Mouse (Mus musculus) ovary, postnatal 36 days (tissue): ENCODE results near the gene Sec61a1.

Experiments used
- DNase-seq: peaks from one replicate; pipeline ENCODE4 v3.0.0; 2022; ENCODE audit warnings: low spot score, mixed read lengths

The Sec61a1 gene

DNA sequence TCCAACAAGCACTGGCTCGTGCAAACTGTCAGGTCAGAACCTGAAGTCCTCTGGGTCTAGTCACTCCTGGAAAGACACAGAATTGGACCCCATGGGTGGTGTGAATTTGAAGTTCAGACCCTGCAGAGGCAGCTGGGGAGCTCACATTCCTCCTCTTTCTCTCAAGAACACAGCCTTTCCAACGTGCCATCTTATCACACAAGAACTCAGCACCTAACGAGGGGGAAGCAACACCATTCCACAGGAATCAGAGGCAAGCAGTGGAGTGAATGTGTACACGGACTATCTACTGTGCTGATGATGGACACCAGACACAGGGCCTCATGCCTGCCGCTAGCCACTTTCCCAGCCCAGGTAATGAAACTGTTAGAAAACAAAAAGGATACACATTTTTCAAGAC, 2.0 kb downstream of the Sec61a1 start:
- no peak for DNase-seq

DNA sequence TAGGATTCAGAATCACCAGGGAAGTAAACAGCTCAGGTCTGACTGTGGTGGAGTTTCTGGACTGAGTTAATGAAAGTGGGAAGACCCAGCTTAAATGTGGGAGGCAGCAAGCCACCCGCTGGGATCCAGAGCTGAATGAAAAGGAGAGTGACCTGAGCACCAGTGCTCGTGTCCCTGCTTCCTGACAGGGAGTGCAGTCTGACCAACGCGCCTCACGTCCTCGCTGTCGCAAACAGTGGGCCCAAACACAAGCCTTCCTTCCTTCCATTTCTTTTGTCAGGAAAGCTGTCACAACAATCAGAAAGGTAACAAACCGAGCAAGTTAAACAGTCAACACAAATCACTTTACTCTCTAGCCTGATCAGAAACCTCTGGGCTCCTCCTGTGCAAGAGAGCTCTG, 2.7 kb downstream of the Sec61a1 start:
- no peak for DNase-seq

DNA sequence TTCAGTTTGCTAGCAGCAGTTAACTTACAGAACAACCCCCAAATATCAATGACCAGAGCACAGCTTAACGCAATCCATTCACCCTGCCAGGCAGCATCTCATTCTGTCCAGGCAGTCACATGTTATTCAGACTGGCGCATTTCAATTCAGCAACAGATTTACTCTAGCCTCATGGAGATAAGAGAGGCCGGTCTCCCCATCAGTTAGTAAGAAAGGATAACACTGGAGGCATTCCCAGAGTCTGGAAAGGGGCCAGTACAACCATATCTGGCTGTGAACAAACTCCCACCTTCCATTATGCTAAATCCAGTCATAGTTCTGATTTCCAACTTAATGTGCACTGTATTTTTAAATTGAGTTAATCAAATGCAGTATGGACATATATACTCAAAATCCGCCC, 4.2 kb downstream of the Sec61a1 start:
- no peak for DNase-seq

GRCm38 (mm10) chr6:88513984-88514383, 4.7 kb downstream of the Sec61a1 start:
- no peak for DNase-seq

- DNase-seq: no peak
These were observed 15.7 kb downstream of the Sec61a1 start for GRCm38 (mm10) chr6:88503044-88503443.

- DNase-seq: no peak
These were observed 16.4 kb downstream of the Sec61a1 start for GRCm38 (mm10) chr6:88502030-88502970.

DNA sequence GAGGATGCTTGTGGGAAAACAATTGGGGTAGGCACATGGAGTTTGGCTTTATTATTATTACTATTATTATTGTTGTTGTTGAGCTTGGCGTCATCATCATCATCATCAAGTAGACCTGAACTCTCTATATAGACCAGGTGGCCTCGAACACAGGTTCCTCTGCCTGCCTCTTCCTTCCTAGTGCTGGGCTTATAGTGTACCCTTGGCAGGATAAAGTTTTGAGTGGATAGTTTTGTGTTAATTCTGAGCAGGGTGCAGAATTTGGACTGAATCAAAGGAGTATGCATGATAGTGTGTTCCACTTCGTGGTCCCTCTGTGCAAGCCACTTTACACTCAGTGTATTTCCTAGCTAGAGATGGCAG, 18.3 kb downstream of the Sec61a1 start:
- no peak for DNase-seq

DNA sequence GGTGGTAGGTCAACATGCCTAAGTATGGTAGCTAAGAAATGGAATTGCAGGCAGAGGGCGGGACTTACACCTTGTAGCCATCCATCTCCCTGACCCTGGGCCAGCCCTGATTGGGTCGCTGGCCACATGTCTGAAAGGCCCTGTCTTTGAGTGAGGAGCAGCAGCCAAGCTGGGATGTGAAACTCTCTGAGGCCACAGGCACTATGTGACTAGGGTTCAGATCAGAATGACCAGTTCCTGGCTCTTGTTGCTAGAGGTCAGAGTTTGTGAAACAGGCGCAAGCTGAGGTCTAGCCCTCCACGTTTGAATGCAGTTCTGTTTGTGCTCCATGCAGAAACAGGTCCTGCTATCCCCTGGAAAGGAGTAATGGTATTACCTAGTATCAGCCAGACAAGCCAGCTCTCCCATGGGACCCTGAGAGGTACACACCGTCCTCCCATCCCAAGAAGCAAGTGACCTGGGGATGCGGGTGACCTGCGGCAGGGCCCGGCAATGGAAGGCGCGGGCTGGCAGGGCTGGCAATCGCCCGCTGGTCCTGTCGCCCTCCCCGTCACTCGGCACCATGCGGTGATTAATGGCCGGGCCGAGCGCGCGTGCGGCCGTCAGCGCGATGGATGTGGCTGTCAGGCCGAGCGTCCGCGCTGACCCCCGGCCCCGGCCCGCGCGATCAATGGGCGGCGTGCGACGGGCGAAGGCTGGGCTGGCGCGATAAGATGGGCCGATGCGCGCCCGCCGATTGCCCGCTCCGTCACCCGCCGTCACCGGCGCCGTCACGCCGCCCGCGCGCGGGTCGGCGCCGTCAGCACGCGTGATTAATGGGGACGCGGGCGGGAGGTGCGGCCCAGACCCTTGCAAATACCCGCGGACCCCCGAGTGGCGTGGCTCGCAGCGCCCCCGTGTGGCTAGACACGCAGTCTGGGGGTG, 19.0 kb downstream of the Sec61a1 start:
- DNase-seq: peak; percentile 55

- DNase-seq: no peak
These were observed 25.0 kb downstream of the Sec61a1 start for GRCm38 (mm10) chr6:88493712-88494111.

DNA sequence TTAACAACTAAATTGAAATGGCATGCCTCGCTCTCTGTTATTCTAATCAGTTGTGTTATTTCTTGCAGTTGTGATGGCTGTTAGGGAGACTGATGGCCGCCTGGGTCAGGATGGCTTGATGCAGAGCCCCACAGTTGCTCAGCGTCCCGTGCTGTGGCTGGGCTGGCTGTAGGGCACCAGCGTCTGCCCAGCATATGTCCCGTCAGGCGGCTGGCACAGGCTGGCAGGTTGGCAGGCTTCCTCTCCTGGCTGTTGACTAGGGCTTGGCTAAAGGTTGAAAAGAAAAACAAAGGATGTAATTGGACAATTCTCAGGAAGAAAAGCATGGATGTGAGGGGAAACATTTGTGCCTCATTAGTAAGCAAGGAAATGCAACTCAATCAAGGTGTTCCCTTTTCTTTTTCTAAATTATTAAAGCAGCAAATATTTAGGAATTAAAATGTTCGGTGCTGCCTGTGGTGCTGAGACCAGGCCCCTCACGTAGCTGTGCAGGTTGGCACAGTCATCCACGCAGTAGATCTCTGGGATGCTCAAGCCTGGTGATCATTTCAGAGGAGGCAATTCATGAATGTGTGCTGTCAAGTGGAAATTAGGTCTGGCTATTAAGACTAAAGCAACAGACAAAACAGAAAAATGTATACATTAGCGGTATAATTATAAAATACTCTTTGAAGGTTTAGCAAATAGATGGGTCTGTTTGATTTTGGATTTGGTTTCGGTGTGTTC, 27.9 kb downstream of the Sec61a1 start:
- no peak for DNase-seq

- no peak for DNase-seq
These were observed 28.9 kb downstream of the Sec61a1 start for GRCm38 (mm10) chr6:88489834-88490233.

GRCm38 (mm10) chr6:88489026-88489425, 29.7 kb downstream of the Sec61a1 start:
- DNase-seq: no peak

GRCm38 (mm10) chr6:88486893-88487292, 31.8 kb downstream of the Sec61a1 start:
- peak; percentile 70 for DNase-seq

- no peak for DNase-seq
These were observed 33.3 kb downstream of the Sec61a1 start for GRCm38 (mm10) chr6:88485378-88485777.

GRCm38 (mm10) chr6:88483913-88484312, 34.8 kb downstream of the Sec61a1 start:
- no peak for DNase-seq

DNA sequence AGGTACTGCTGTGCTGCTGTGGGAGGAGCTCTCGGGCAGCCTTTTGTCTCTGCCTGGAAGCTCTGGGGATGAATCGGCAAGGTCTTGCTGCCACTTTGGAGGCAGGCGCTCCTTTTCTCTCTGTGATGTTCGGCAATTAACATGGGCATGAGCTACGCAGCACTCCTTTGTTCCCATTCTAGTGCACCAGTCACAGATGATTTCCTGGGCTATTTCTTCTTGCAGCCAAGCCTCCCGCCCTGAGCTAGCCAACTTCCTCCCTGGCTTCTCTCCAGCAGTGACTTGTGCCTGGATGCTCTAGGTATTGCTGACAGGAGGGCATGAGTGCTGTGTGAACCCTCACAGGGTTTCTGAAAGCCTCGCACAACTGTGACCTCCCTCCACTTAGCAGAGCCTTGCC, 35.6 kb downstream of the Sec61a1 start:
- DNase-seq: peak; percentile 42

DNA sequence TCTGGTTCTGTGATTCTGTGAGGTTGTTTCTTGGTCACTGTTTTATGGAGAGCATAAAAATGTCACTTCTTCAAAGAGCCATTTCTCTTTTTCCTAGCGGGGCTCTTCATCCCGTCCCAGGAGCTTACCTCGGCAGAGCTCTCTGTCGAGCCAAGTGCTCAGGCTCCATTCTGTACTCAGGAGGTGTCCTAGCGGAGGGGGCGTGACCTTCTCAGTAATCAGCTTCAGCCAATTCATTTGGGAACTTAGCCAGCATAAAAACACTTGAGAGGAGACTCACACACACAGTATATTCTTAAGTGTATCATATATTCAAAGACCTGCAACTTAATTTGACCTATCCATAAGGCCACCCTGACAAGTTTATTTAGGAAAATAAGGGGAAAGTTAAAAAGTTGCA, 38.3 kb downstream of the Sec61a1 start:
- no peak for DNase-seq

DNA sequence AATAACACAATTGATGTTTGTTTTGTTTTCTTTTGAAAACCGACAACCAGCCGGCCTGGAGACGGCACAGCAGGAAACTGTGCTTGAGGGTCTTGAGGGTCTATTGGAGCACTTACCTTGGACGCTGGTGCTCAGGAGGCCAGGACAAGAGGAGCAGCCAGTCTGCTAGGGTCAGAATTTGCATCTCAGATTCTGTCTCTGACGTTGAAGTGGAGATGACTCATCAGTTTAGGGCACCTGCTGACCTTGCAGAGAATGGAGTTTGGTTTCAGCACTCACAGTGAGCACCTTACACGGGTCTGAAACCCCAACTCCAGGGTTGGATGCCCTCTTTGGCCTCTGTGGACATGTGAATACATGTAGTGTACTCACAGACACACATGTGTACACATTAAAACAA, 48.8 kb downstream of the Sec61a1 start:
- no peak for DNase-seq

DNA sequence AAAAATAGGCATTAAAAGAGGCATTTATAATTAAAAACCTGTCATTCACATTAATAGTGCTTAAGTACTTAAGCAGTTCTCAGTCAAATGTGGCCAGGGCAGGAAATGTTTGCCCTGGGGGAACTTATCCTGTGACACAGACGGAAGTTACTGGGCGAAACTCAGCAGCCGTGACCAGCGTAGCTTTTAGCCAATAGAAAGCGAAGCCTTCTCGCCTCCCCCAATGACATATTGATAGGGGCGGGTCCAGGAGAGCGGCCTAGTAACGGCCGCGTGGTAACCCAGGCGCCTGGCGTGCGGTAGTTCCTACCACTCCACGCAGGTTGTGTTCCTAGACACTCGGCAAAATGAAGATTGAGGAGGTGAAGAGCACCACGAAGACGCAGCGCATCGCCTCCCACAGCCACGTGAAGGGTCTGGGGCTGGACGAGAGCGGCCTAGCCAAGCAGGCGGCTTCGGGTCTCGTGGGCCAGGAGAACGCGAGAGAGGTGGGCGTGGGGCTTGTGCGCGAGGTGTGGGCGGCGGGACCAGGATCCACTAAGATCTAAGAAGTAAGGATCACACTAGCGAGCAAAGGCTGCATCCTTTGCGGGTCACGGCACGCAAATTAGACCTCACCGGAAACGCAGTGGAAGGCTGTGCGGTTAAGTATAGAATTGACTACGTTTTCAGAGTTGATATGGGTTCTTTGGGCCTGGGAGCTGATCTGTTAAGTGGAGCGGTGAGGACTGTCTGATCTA, 53.4 kb downstream of the Sec61a1 start, which contains the start of gene Ruvbl1:
Gene Ruvbl1 (plus strand): TSS at position 229 of the 740 bp plus-strand sequence.
- peak; percentile 85 for DNase-seq

- no peak for DNase-seq
These were observed 64.2 kb downstream of the Sec61a1 start for GRCm38 (mm10) chr6:88454545-88454944.
